Mouse (Mus musculus): ENCODE results near the gene Gm10354. TPM values are rescaled to one million over a fixed set of nuclear protein-coding genes. Genes with fewer than 3 reads are reported as not detected.
"Not testable (repeated sequence)": the region's sequence is repeated elsewhere in the genome, so short reads cannot be mapped to it uniquely, and the experiment has no call there.

Gm10354 gene
- polyA plus RNA-seq, 1 experiment from 2014 or later: not detected

- not testable (repeated sequence) for H3K4me2 ChIP-seq (replicated peaks); H3K4me1 ChIP-seq (replicated peaks; ENCODE audit: control insufficient read depth, insufficient read depth, low read length); DNase-seq (ENCODE audit: low spot score); H3K27ac ChIP-seq; H3K27me3 ChIP-seq (ENCODE audit: control insufficient read depth, insufficient read depth, low read length); H3K9ac ChIP-seq; H3K36me3 ChIP-seq (replicated peaks; ENCODE audit: control insufficient read depth, insufficient read depth); H3K4me3 ChIP-seq (replicated peaks; ENCODE audit: low read length)
- peaks cover 29% of the 10 kb centered on the region for H3K9me3 ChIP-seq (ENCODE audit: control insufficient read depth, low read length)
- WGBS: 80% methylated on average over 4 of the region's 4 CpGs
- 0 out of 2 replicates have a peak, but pooled peaks have one; percentile 77 for ATAC-seq (ENCODE audit: low FRiP score)
Observed at GRCm38 (mm10) chr5:14961502-14961901, 17.2 kb downstream of the Gm10354 start.

- not testable (repeated sequence) for H3K36me3 ChIP-seq (replicated peaks; ENCODE audit: control insufficient read depth, insufficient read depth); H3K27ac ChIP-seq; H3K9ac ChIP-seq; H3K4me1 ChIP-seq (replicated peaks; ENCODE audit: control insufficient read depth, insufficient read depth, low read length); H3K27me3 ChIP-seq (ENCODE audit: control insufficient read depth, insufficient read depth, low read length); DNase-seq (ENCODE audit: low spot score); H3K4me3 ChIP-seq (replicated peaks; ENCODE audit: low read length); H3K4me2 ChIP-seq (replicated peaks)
- peak; percentile 64 for ATAC-seq (ENCODE audit: low FRiP score)
- 100% methylated on average over 1 of the region's 1 CpGs for WGBS
- H3K9me3 ChIP-seq (ENCODE audit: control insufficient read depth, low read length): peaks cover 44% of the 10 kb centered on the region
Observed at GRCm38 (mm10) chr5:14955928-14956706, 22.6 kb downstream of the Gm10354 start.

GRCm38 (mm10) chr5:14953587-14953986 lies 25.1 kb downstream of the Gm10354 start:
- not testable (repeated sequence) for H3K9ac ChIP-seq; ATAC-seq (ENCODE audit: low FRiP score); H3K36me3 ChIP-seq (replicated peaks; ENCODE audit: control insufficient read depth, insufficient read depth); DNase-seq (ENCODE audit: low spot score); H3K4me3 ChIP-seq (replicated peaks; ENCODE audit: low read length); H3K4me2 ChIP-seq (replicated peaks); H3K27me3 ChIP-seq (ENCODE audit: control insufficient read depth, insufficient read depth, low read length); H3K4me1 ChIP-seq (replicated peaks; ENCODE audit: control insufficient read depth, insufficient read depth, low read length); H3K27ac ChIP-seq
- H3K9me3 ChIP-seq (ENCODE audit: control insufficient read depth, low read length): peaks cover 43% of the 10 kb centered on the region

DNA sequence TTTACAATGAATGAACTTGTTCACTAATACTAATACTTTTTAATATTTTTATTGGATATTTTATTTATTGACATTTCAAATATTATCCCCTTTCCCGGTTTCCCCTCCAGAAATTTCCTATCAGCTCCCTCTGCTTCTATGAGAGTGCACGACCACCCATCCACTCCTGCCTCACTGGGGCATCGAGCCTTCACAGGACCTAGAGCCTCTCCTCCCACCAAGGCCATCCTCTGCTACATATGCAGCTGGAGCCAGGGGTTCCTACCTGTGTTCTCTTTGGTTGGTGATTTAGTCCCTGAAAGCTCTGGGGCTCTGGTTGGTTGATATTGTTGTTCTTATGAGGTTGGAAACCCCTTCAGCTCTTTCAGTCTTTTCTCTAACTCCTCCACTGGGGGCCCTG lies 26.0 kb downstream of the Gm10354 start:
- H3K4me1 ChIP-seq (replicated peaks; ENCODE audit: control insufficient read depth, insufficient read depth, low read length); H3K4me2 ChIP-seq (replicated peaks); H3K36me3 ChIP-seq (replicated peaks; ENCODE audit: control insufficient read depth, insufficient read depth); H3K27me3 ChIP-seq (ENCODE audit: control insufficient read depth, insufficient read depth, low read length); ATAC-seq (ENCODE audit: low FRiP score); H3K4me3 ChIP-seq (replicated peaks; ENCODE audit: low read length); DNase-seq (ENCODE audit: low spot score); H3K9ac ChIP-seq; H3K27ac ChIP-seq: not testable (repeated sequence)
- WGBS: 71% methylated on average over 3 of the region's 3 CpGs
- peaks cover 45% of the 10 kb centered on the region for H3K9me3 ChIP-seq (ENCODE audit: control insufficient read depth, low read length)

- ATAC-seq (ENCODE audit: low FRiP score): peak; percentile 64; the same call in 1 of the 2 replicates
- not testable (repeated sequence) for H3K4me1 ChIP-seq (replicated peaks; ENCODE audit: control insufficient read depth, insufficient read depth, low read length); H3K36me3 ChIP-seq (replicated peaks; ENCODE audit: control insufficient read depth, insufficient read depth); H3K4me2 ChIP-seq (replicated peaks); H3K4me3 ChIP-seq (replicated peaks; ENCODE audit: low read length); DNase-seq (ENCODE audit: low spot score); H3K9ac ChIP-seq; H3K27ac ChIP-seq; H3K27me3 ChIP-seq (ENCODE audit: control insufficient read depth, insufficient read depth, low read length)
- 70% methylated on average over 7 of the region's 7 CpGs for WGBS
- peaks cover 46% of the 10 kb centered on the region for H3K9me3 ChIP-seq (ENCODE audit: control insufficient read depth, low read length)
Observed at GRCm38 (mm10) chr5:14951822-14952221, 26.9 kb downstream of the Gm10354 start.

GRCm38 (mm10) chr5:14947482-14948198 lies 31.1 kb downstream of the Gm10354 start:
- not testable (repeated sequence) for H3K27ac ChIP-seq; DNase-seq (ENCODE audit: low spot score); H3K4me1 ChIP-seq (replicated peaks; ENCODE audit: control insufficient read depth, insufficient read depth, low read length); H3K4me2 ChIP-seq (replicated peaks); ATAC-seq (ENCODE audit: low FRiP score); H3K36me3 ChIP-seq (replicated peaks; ENCODE audit: control insufficient read depth, insufficient read depth); H3K9ac ChIP-seq; H3K4me3 ChIP-seq (replicated peaks; ENCODE audit: low read length); H3K27me3 ChIP-seq (ENCODE audit: control insufficient read depth, insufficient read depth, low read length)
- WGBS: 64% methylated on average over 4 of the region's 4 CpGs
- peaks cover 18% of the 10 kb centered on the region for H3K9me3 ChIP-seq (ENCODE audit: control insufficient read depth, low read length)

DNA sequence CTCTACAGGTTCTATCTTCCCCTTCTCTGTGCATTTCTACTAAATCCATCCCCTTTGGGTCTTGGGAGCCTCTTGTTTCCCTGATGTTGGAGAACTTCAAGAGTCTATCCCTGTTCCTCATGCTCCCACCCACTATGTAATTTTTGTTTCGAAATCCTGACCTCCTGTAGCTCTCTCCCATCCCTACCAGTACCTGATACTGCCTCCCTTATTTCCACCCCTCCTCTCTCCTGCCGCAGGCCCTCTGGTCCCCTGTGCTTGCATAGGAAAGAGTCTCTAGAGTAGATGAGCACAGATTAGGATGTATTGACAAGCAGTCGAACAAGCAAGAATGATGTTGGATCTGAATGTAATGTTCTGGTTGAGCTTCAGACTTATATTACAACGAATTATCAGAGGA lies 33.2 kb downstream of the Gm10354 start:
- H3K27me3 ChIP-seq (ENCODE audit: control insufficient read depth, insufficient read depth, low read length); H3K27ac ChIP-seq; DNase-seq (ENCODE audit: low spot score); H3K4me2 ChIP-seq (replicated peaks); H3K36me3 ChIP-seq (replicated peaks; ENCODE audit: control insufficient read depth, insufficient read depth); ATAC-seq (ENCODE audit: low FRiP score); H3K4me1 ChIP-seq (replicated peaks; ENCODE audit: control insufficient read depth, insufficient read depth, low read length); H3K4me3 ChIP-seq (replicated peaks; ENCODE audit: low read length); H3K9ac ChIP-seq; H3K9me3 ChIP-seq (ENCODE audit: control insufficient read depth, low read length): not testable (repeated sequence)
- 70% methylated on average over 4 of the region's 4 CpGs for WGBS

DNA sequence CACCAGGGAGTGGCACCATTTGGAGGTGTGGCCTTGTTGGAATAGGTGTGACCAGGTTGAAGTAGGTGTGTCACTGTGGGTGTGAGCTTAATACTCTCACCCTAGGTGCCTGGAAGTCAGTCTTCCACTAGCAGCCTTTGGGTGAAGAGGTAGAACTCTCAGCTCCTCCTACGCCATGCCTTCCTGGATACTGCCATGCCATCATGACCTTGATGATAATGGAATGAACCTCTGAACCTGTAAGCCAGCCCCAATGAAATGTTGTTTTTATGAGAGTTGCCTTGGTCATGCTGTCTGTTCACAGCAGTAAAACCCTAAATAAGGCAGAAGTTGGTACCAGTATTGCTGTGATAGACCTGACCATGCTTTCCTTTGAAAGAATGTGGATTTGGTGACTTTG lies 37.7 kb downstream of the Gm10354 start:
- DNase-seq (ENCODE audit: low spot score); H3K36me3 ChIP-seq (replicated peaks; ENCODE audit: control insufficient read depth, insufficient read depth); H3K4me1 ChIP-seq (replicated peaks; ENCODE audit: control insufficient read depth, insufficient read depth, low read length); H3K4me2 ChIP-seq (replicated peaks); H3K27me3 ChIP-seq (ENCODE audit: control insufficient read depth, insufficient read depth, low read length); H3K27ac ChIP-seq; ATAC-seq (ENCODE audit: low FRiP score); H3K4me3 ChIP-seq (replicated peaks; ENCODE audit: low read length); H3K9me3 ChIP-seq (ENCODE audit: control insufficient read depth, low read length); H3K9ac ChIP-seq: not testable (repeated sequence)
- 90% methylated on average over 1 of the region's 1 CpGs for WGBS

DNA sequence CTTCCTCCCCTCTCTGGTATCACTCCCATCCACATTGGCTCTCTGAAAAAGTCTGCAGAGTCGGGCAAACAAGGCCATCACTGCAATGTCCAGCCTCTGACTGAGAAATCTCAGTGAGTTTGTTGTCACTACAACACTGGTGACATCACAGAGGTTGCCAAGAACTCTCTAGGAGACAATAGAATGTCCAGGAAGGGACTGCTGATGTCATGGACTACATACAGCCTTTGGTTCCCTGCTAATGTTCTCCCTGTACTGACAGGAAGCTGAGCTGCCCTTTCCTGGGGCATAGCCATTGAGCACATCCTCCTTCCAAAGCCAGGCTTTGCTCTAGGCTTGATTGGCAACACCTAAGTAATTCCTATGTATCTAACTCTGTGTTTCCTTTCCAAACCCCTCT lies 40.4 kb downstream of the Gm10354 start, which contains the start of gene Speer4e:
Speer4e (minus strand) TSS at position 101 of the 400 bp plus-strand sequence.
- H3K4me1 ChIP-seq (replicated peaks; ENCODE audit: control insufficient read depth, insufficient read depth, low read length); DNase-seq (ENCODE audit: low spot score); H3K27me3 ChIP-seq (ENCODE audit: control insufficient read depth, insufficient read depth, low read length); H3K36me3 ChIP-seq (replicated peaks; ENCODE audit: control insufficient read depth, insufficient read depth); H3K9me3 ChIP-seq (ENCODE audit: control insufficient read depth, low read length); H3K4me2 ChIP-seq (replicated peaks); H3K9ac ChIP-seq; ATAC-seq (ENCODE audit: low FRiP score); H3K4me3 ChIP-seq (replicated peaks; ENCODE audit: low read length); H3K27ac ChIP-seq: not testable (repeated sequence)
- 40% methylated on average over 1 of the region's 1 CpGs for WGBS
